Mouse (Mus musculus) left cerebral cortex, adult 8-10 months (tissue): ENCODE data around the gene Tgm2. TPM values are rescaled to one million over a fixed set of nuclear protein-coding genes. Genes with fewer than 3 reads are reported as not detected.
A peak's percentile ranks its signal among the peaks of the same experiment; 100 is the strongest.

Experiments
- DNase-seq, 2 experiments: peaks; one replicate each; pipeline ENCODE4 v3.0.0; 2022; ENCODE audit warnings: low spot score in 2 of 2
- total RNA-seq, 4 experiments: library from RNA; stranded (reverse); gene quantifications; 2 replicates each; pipeline ENCODE4 v1.2.4; 2022

Tgm2 gene
- total RNA-seq: 10 to 100 TPM in 3 of 4 experiments, 1 to 10 TPM in 1; 9.3 to 13.7 (median 10.1) TPM

DNA sequence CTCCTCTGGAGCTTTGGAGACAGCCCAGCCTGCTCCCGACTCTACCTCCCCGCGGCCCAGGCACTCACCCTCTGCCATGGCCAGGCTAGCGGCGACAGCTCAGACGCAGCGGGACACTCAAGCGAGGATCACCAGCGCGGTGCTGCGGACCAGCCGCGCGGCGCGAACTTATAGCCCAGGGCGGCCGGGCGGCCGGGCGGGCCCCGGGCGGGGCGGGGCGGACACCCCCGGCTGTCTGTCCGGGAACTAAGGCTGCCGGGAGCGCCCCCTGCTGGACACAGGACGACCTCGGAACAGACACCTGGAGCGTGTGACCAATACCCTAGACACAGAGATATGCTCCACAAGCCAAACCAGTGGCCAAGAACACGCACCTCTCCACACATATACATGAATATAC, at the start of gene Tgm2:
Gene Tgm2, minus strand, starts transcription at position 214 of the 400 bp plus-strand sequence.
- peak; percentile 24 to 61 for DNase-seq

DNA sequence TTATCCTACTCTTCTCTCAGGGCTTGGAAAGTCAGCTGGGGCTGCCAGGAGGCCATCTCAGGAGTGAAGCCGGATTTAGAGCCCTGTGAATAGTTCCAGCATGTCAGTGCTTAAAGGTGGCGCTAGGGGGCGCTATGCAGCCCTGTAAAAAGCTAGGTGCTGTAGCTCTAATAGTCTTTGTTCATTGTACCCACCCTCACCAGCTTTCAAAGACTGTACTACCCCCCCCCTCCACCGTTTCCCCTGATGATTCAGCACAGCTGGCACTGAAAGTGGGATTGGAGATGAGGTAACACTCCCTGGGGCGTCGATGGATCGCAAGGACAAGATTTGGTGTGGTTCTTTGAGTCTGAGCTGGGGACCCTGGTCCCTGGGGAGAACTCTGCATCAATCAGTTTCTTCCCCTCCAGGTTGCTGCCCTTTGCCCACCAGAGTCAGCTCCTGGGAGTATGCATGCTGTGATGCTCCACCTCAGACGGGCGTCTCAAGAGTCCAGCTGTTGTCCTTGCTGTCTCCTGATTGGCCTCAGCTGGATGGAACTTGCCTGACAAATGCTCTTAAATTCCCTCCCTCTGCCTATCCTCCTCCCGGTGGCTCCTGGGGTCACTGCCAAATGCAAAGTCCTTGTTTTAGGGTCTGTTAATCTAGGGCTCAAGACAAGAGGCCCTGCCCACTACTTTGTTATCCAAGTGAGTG, 48.9 kb upstream of the Tgm2 start:
- no peak for DNase-seq

DNA sequence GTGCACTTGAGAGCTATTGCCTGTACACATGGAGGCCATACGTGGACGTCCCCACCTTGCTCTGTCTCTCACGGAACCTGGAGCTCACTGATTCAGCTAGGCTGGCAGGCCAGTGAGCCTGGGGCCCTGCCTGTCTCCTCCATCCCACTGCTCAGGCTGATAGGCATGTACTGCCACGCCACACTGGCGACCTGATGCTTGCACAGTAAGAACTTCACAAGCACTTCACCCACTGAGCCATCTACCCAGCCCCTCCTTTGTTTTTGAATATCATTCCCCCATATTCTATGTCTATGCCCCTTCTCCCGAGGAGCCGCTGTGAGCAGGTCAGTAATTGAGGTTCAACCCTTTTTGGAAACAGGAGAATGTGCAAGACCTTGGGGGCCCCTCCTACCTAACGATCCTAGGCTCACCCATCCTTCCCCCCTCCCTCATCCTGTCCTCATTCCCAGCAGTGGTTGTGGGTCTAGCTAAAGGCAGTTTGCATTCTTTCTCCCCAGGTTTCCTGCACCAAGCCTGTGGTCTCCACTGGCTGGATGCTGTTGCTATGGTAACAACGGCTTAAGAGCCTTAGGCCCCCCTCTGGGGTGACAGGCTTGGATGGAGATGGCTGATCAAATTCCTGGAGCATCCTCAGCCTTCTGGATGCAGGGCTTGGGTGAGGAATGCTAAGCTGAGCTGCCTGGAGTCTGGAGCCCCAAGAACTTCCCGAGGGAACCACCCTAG, 47.5 kb upstream of the Tgm2 start:
- DNase-seq: no peak

DNA sequence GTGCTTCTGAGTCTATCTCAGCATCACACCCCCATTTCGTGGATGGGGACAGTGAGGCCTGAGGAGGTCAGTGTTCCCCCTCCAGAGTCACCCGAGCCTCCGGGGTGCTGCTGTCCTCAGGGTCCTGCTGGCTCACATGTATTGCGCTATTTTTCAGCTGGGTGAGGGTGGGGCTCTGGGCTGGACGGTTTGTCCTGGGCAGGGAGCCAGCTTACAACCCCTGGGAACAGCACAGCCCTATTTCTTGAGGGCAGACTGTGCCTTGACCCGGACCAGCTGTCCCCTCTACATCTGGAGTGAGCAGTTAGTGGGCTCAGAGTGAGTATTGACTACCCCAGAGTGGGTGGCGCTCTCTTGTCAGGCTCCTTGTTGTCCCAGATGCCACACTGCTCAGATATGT, 44.9 kb upstream of the Tgm2 start:
- no peak for DNase-seq

DNA sequence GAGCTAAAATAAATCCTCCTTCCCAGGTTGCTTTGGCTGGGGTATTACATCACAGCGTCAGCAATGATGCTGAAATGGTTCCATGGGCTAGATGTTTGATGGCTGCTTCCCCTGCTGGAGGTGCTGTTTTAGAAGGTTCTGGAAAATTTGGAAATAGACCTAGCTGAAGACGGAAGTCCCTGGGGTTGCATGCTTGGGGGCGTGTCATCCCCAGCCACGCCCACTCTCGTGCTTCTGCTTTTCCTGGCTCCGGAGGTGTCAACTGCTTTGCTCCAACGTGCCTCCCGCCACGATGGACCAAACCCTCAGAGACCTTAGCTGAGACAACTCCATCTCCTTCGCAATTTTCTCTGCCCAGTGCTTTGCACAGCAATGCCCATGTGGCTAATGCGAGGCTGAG, 43.2 kb upstream of the Tgm2 start:
- DNase-seq: no peak

DNA sequence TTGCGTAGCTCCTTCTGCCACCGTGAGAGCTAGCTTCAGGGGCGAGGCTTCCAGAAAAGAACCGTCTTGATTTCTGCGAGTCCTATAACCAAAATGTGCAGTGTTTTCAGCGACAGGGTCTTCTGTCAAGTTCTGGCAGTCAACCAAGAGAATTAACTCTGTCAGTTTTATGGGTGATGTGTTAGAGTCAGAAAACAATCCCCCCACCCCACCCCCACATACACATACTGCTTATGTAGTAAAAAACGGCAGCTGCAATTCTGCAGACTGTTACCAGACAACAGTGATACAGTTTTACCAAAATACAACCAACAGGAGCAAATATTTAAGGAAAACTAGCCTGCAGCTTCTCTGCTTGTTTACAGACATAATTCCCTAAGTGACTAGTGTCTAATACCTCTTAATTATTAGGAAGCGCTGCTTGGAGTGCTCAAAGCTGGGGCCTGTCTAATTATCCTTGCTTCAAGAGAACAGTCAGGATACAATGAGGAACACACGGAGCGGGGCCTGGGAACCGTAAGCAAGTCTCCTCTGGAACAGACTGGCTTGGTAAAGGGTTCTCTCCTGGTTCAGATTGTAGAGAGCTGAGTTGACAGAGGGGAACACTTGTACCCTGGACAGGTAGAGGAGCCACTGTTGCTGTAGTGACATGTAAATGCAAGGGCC, 40.1 kb upstream of the Tgm2 start:
- DNase-seq: no peak

DNA sequence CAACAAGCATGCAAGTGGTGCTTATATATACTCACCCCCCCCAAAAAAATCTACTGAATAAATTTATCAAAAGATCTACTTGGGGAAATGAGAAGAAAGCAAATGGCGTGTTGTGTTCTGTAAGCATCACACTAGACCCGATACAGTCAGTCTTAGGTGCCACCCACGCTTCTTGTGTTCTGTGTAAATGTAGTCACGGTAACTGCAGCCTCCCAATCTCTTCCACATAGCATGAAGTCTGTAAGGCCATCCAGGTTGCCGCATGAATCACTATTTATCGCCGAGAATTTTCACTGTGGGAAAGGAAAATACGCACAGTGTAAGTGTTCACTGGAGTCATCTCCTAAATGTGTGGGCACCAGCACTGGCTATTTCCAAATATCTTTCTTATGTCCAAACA, 37.0 kb upstream of the Tgm2 start:
- DNase-seq: no peak

DNA sequence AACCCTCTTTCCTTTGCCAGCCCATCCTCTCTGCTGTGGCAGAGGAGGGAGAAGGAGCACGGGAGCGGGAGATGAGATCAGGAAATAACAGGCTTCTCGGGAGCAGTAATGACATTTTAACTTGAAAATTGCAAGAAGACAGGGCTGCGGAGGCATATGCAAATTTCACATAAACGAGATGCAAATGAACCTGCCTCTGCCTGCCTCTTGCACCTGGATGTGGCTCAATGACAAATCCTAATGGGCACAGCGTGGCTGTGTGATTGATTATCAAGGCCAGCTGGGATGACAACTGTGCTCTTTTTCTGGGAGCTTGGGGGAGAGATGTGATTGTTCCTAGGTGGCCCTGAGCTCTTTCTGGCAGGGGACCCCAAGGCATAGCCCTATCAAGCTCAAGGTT, 35.7 kb upstream of the Tgm2 start:
- DNase-seq: no peak

DNA sequence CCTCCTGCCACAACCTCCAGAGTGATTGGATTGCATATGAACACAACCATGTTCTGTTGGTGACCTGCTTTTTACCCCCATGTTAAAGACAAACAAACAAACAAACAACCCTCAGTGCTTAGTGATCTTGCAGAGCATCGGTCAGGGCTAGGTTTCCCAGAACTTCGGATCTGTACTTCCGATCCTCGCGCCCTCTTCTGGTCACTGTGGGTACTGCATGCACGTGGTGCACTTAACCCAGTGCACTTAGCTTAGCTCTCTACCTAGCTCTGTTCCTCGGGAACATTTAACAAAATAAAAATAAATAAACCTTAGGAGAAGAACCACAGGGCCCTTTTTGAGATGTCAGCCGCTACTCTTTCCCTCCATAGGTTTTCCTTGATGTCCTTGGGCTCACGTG, 34.6 kb upstream of the Tgm2 start:
- no peak for DNase-seq

DNA sequence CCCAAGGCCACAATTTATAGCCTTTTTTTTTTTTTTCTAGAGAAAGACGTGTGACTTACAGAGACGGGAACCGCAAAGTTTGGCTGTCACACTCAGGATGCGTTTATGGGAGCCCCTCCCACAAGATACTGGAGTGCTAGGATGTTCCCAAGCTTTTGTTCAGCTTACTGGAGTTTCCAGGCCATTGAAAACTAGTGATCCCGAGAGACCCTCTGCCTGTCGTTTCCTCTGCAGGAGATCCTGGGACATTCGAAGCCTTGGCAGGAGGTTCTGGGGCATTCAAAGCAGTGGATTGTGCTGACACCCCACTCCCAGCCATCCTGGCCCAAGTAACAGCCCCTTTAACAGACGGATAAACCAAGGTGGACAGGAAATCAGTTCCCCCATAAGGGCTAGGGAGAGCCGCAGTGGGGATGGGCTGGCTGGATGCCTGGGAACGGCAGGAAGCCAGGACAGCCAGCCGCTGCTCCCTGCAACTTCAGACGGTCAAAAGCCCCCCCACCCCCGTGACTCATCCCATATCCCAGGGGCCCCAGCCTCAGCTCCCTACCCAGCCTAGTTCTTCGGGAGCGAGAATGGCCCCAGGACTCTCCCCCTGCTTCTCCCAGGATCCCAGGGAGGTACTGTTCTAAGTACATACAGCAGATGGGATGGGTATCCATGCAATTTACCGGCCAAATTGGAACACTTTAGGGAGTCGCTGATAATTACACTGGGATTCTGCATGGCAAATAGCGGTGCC, 33.3 kb upstream of the Tgm2 start:
- DNase-seq: no peak

DNA sequence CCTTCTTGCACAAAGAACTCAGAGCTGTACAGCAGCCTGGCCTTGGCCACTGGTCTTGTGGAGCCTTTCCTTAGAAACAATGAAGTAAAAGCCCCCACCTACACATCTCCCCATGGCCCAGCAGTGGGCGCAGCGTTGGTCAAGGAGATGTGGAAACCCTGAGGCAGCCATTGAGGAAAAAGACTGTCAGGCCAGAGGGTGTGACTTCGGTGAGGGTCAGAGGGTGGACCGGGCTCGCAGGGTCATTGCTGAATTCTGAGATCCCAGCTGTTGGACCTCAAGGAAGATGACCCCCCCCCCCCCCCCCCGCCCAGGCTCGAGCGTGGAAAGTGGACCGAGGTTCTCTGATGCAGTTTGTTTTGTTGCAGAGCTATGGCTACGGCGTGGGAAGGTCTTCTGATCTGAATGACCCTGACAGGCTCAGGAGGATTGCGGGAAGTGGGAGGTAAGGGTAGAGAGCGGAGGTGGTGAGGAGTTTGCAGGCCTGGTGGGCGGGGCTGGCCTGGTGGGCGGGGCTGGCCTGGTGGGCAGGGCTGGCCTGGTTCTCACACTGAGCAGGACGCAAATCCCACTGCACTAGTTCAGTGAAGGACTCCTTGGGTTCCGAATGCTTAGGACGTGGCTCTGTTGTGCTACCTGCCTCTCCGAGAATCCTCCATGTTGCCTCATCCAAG, 32.6 kb upstream of the Tgm2 start:
- DNase-seq: no peak

DNA sequence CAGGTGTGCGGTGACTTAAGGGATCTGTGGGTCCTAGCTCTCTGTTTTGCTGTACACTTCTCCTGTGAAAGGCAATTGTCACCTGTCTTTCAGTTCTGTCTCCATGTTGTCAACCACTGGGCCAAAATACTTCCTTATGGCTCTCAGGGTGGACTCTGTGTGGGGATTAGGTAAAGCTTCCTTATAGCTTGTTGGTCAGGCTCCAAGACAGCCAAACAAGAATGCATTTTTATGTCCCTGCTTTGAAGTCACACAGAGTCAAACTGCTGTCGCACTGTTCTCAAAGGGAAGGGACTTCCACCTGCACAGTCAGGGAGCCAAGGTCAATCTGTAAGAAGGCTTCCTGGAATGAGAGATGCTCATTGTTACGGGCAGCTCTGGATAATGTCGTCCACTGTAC, 31.9 kb upstream of the Tgm2 start:
- DNase-seq: no peak

DNA sequence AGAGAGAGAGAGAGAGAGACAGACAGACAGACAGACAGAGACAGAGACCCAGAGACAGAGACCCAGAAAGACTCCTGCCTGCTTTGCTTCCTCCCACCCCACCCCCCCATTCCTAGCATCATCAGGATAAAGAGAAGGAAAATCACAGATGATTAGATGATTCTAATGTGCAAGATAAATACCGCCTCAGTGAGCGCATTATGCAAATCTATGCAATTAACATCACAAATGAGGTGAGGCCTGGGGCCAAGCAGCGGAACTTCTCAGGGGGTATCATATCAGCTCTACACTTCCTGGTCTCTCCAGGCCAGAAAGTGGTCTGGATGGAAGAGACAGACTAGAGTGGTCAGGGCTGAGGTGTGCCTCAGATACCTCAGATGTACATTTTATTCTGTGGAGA, 31.3 kb upstream of the Tgm2 start:
- no peak for DNase-seq

DNA sequence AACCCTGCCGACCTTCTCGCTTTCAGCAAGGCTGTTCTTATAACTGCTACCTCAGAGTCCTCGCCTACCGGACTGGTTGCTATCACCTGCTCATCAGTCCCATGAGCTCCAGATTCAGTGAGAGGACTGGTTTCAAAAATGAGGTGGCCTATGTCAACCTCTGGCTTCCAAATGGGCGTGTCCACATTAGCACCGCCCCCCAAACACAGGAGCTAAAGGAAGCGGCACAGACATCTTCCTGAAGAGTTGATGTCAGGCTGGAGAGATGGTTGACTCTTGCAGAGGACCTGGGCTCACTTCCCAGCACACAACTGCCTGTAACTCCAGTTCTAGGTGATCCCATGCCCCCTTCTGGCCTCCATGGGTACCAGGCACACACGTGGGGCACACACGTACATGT, 30.5 kb upstream of the Tgm2 start:
- DNase-seq: no peak

DNA sequence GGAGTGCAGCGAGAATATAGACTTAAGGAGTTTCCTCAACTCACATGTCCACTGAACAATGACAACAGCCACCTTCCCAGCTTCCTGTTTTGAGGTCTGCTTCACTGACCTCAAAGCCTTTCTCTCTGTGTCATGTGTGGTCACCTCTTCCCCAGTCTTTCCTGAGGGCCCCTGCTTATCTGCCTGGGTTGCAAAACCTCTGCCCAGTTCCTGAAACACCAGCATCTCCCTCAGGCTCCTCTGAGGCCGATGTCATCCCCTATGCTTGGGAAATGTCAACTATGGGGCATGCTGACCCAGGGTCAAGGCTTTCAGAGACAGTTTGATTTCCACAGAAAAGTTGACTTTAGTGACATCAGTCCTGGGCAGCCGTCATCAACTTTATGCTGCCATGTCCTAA, 29.2 kb upstream of the Tgm2 start:
- DNase-seq: no peak

DNA sequence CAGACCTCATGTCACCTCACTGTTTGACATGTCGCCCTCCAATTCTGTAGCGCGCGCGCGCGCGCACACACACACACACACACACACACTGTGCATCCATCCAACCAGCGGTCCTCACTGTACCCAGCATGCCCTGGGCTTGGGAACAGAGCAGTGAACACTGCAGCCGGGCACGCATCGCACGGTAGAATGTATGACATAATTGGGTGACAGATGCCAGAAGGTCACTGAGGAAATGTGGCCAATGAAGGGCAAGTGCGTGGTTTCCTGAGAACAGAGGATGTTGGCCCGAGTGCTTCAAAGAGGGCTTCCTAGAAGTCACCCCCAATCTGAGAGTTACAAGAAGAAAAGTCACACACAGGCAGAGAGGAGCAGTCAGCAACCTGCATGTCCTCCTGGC, 28.7 kb upstream of the Tgm2 start:
- no peak for DNase-seq

DNA sequence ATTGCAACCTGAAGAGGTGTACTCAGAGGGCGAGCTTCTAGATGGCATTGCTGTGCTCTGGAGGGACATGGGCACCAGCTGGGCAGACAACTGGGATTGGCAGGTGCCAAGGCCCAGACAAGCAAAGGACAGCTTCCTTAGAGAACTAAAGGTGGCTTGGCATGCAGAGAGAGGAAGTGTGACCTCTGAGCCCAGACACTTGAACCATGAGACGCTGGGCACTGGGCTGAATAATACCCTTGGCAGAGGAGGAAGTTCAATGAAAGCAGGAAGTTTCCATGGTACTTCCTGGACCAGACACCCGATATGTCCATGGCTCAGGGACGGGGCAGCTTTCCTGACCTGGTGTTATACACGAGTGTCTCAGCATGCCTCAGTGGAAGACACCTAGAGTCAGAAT, 28.2 kb upstream of the Tgm2 start:
- DNase-seq: no peak

DNA sequence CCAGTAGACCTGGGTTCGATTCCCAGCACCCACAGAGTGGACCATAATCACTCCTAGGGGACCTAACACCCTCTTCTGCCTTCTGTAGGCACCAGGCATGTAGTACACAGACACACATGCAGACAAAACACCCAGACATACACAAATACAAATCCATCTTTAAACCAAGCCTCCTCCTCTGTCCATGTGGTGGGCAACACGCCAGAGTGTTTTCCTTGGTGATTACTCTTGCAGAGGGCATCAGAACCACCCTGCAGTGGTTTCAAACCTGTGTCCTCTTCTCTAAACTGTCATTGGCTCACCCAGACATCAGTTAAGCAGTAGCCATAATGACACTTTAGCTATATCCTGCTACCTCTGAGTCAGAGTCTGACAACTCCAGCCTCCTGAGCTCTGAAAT, 24.2 kb upstream of the Tgm2 start:
- no peak for DNase-seq

DNA sequence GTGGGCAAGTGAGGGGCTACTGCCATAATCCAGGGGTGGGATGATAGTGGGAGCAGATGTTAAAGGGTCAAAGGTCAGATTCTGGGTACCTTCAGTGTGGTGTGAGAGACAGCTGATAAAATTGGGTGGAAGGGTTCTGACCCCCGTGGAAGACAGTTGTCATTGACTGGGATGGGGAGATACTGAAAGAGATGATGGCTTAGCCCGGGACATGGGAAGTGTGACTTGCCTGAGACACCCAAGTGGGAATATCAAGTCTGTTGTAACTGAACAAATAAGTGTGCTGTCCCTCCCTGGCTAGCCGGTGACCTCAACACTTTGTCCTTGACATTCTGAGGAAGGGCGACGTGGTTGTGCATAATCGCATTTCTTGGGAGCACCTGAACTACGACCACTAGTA, 23.5 kb upstream of the Tgm2 start:
- DNase-seq: no peak

DNA sequence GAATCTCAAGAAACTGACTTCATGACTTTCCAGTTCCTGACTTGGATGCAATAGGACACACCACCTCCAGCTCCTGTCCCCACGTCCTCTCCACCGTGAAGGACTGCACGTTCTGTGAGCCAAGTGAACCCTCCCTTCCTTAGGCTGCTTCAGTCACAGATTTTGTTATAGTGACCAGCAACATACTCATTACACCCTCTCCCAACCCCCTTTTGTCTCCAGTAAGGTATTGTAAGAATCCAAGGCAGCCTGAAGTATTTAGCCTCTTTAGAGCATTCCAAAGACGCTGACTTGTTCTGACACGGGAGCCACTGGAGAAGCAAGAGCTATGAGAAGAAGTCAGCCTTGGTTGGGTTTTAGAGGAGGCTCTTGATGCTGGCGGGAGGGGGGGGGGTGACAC, 23.1 kb upstream of the Tgm2 start:
- DNase-seq: no peak

DNA sequence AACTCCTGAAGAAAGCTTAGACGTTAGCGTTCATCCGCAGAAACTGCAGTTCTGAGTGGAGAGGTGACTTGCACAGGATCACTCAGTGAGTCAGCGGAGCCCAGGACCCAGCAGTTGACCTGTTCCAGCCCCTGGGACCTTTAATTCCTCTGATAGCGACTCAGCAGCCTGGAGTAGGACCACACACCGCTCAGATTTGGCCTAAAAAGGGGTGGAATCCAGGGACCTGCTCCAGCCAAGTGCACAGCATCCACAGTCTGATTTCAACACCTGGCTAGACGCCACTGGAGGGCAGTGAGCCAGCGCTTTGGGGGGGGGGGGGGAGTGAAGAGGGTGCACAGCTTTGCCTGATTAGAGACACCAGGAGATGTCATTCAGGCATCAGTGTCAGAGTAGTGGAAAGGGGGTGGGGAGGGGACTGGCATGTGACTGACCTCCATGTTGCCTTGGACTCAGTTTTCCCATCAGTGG, 22.5 kb upstream of the Tgm2 start:
- DNase-seq: no peak
